Mouse (Mus musculus) urinary bladder, postnatal 14 days (tissue): ENCODE results near the gene Vgll1.

ENCODE experiments used
- DNase-seq: peaks from one replicate; pipeline ENCODE4 v3.0.0; 2021; ENCODE audit warnings: low spot score

The Vgll1 gene

DNA sequence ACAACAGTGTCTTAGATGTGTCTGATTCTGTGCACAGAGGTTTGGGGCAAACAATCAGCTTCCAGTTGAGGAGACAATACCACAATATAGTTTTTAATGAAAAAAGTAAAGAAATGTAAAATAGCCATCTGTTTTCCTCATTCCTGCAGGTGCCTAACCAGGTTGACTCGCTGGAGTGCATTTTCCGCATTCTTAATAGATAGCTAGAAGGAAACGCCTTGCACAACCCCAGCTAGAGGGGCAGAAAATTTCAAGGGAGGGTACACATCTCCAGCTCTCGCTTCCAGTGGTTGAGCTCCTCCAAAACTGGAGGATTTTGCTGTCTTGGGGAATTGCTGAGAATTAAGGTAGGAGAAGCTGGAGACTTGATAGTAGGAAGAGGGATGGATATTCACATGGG, at the start of gene Vgll1:
Gene Vgll1 (plus strand): TSS at position 301 of the 400 bp plus-strand sequence.
- DNase-seq, result no peak

DNA sequence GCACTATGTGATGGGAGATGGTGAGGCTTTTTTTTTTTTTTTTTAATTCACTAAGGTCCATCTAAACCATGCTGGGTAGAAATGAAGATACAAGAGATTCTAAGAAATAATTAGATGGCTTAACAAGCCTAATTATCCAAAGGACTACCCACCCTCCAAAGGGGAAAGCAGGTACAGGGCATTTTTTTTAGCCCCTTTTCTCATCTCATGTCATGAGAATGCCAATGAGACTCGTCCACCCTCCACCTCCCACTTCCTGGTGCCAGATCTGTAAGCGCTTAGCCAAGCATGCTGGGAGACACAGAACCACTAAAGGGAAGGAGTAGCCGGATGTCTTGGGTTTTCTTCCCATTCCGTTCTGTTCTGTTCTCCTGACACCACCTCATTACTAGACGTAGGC, 45.1 kb upstream of the Vgll1 start, which contains the start of gene Brs3:
Gene Brs3 (plus strand): TSS at position 301 of the 400 bp plus-strand sequence.
- no peak for DNase-seq

DNA sequence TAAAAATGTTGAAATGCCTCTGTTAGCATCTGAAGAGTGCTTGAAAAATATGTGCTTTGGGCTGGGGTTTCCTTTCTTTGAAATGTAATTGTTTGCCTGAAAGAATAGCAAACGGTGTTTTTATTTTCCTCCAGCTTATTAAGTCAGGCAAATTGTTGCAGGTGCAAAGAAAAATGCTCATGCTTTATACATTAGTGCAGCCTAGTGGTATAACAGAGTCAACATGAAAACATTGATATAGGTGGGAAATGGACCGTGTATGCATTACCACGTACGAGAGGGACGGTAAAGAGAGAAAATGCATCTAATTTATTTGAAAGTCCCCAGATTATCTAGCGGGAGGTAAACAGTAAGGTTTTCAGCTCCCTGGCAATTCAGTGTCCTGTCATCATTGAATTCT, 44.0 kb upstream of the Vgll1 start:
- no peak for DNase-seq

DNA sequence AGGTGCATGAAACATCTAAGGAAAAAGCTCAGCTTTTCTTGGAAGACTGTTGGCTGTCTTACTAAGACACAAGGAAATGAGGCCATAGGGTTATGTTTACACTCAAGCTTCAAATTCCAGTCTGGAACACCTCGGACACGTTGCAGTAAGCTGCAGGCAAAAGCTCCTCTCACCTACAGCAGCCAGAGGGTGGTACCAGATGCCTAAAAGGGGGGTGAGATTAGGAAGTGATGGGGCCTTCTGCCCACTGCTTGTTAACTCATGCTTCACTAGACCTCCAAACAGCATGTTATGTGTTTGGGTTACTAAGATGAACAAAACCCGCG, 35.1 kb upstream of the Vgll1 start:
- no peak for DNase-seq

DNA sequence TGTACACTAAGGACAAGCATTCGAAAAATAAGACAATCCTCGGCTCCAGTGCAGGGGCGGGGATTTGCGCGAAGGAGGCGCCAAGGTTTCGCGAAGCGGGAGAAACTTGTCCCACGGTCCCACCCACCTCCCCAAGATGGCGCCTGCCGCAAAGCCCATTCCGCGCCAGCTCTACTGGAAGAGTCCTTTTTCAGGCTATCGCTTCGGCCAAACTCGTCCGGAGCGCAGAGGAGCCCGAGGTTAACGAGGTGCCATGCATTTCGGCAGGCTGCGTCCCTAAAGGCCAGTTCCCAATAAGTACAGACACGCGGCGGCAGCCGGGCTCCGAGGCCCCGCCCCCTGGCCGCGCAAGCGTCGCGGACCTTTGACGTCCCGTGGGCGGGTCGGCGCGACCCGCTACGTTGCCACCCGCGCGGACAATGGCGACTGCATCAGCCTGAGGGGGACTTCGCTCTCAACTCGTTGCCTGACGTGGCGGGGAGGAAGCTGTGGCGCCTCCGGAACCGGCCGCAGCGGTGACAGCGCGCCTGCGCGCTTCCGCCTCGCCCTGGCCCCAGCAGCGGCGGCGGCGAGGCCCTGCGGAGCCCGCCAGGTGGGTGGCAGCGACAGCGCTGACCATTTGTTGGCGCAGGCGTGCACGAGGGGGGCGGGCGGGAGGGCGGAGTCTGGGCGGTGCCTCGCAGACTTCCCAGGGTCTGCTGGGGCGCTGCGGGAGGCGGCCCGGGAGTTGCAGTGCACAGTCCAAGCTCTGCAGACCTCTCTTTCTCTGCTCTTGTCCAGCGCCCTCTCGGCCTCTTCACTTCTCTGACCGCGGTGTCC, 34.5 kb upstream of the Vgll1 start, which contains the start of gene Htatsf1:
Gene Htatsf1 (plus strand): TSS at position 410 of the 819 bp plus-strand sequence.
- DNase-seq, result peak; percentile 73

DNA sequence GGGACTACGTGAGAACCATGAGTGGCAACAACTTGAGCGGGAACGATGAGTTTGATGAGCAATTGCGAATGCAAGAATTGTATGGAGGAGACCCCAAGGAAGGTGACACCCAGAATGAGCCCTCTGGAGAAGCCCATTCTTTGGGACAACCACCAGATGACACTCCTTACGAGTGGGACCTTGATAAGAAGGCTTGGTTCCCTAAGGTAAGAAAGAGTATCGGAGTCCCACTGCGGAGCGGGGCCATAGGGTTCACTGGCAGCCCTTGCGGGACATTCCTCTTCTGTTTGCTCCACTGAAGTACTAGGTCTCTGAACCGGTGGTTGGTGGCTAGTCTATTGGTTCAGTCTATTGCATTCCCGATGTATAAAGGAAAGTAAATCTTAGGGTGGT, 33.9 kb upstream of the Vgll1 start:
- DNase-seq, result no peak

DNA sequence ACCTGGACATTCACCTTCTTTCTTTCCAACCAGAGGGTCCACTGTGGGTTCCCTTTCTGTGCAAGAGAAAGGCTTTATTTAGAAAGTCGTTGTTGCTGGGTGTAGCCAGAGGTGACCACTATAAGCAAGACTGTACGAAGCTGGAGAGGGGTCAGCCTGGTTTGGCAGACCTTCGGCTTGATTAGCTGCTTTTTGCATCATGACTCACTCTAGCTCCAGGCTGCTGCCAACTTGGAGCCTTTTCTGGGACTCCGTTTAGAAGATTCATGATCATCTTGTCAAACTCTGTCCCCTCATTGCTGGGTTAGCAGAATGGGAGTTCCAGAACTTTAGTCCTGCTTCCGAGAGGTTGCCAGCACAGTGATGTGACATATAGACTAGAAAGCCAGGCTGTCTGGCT, 6.4 kb upstream of the Vgll1 start:
- DNase-seq, result no peak

DNA sequence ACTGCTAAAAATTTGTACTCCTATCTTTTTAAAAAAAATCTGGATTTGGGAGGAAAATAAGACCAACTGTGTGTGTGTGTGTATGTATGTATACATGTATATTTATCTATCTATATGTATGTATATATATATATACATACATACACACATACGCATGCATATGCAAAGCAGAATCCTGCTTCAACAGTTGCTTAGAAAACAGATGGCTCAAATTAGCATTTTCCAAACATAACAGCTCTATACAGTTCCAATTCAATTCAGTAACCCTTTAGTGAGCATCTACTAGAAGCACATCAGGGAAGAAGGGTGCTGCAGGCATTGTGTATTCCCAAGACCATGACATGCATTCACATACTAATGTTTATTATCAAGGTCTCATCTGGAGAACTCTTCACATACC, 15.5 kb downstream of the Vgll1 start:
- DNase-seq, result no peak

DNA sequence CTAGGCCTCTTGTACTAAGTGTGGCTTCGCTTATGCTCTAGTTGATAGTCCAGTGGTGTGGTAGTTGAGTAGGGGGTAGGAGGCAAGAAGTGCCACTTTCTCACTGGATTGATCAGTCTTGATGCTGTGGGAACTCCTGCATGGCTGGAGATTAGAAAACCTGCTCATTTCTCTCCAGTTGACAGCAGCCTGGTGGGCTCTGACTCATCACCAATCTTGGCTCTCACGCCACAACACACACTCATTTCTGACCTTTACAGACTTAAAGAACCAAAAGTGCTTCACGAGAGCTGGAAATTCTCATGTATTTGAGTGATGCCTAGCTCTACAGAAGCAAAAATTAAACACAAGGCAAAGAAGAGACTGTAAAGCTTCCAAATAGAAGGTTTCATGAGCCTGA, 19.1 kb downstream of the Vgll1 start:
- DNase-seq, result no peak

DNA sequence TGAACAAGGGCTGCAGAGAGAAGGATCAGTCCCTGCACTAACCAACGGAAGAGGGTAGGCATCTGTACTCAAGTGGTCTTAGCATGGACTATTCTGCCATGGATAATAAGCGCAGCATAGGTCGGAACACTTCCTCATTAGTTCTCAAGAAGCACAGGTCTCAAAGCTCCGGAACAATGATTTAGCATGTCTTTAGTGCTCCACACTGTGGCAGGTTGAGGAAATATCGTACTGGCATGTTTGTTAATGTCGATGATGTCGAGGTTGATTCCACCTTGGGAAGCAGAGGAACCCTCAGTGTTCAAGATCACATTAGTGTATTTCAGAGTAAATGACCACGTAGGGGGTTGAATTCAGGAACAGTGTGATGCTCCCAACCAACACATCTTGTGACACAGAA, 30.2 kb downstream of the Vgll1 start:
- DNase-seq, result no peak

DNA sequence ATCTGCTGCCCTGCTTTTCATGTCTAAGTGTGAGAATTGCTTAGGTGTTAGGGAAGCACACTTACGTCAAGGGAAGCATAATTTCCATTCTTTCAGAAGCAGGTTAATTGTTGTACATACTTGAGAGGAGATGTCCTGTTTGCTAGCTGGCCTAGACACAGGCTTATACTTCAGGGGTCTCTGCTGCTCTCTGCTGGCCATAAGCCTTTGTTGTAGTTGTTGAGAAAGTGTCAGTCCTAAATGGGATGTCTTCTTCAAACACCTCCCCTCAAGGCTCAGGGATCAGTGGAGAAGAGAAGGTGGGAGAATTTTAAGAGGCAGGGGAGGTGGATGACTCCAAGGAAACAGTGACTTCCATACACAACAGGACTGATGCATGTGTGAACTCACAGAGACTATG, 32.9 kb downstream of the Vgll1 start:
- no peak for DNase-seq

DNA sequence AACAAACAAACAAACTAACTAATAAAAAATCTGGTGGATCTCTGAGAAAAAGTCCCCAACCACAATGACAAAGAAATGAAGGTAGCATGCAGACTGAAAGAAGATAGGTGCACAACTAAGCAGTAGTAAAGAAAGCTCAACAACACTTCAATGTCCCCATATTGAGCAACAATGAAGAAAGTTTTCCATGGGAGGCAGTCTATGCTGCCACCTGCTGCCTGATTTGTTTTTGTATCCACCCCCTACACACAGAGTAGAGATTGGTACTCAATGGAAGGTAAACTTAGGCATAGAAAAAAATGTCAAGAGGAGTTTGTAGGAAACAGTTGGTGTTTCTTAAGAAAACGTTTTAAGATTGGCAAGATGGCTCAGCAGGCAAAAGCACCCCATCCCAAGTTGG, 42.7 kb downstream of the Vgll1 start:
- no peak for DNase-seq

DNA sequence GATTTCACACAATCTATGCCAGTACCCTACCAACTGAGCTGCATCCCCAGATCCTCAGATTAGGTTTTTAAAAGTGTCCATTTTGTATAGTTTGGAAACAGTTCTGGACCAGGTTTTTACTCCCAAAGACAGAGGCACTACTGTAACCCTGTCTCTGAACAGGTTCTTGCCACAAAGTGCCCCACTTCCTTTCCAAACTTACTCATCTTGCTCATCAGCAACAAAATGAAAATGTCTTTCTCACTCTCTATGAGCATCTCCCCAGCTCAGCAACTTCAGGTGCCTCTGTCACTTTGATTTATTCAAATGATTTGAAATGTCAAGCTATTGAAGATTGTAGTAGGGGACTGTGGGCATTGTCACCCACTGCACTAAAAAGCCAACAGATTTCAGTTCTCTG, 49.7 kb downstream of the Vgll1 start:
- DNase-seq, result no peak

DNA sequence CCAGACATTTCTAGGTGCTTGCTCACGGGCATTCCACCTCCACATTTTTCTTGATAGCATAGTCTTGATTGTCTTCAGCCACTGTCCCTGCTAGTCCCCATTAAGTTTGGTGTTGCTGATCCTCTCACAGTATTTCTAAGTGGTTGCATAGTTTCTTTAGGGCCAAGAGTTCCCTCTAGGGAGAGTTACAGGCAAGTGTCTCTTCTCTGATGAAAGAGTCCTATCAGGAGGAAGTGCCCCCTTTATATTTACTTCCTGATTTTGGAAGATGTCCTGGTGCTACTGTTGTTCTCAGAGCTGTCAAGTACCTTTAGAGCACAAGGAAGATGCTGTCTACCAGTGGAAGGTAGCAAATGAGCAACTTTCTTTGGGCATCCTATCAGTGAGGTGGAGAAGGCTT, 65.6 kb downstream of the Vgll1 start:
- DNase-seq, result no peak
